Mouse (Mus musculus) forebrain, embryonic 10.5 days (tissue): Measurements from ENCODE around the gene Rnf44. TPM values are rescaled to one million over a fixed set of nuclear protein-coding genes. Genes with fewer than 3 reads are reported as not detected.
A peak's percentile ranks its signal among the peaks of the same experiment; 100 is the strongest.

Experiments used
- DNase-seq: peaks from one replicate; pipeline ENCODE4 v3.0.0-alpha.2; 2017; ENCODE audit warnings: low spot score; ENCODE audit errors: extremely low spot score
- H3K27ac ChIP-seq: fragments of 300-500 bp; sonication (generic); 2 replicates; pipeline ENCODE4 v1.5.1; 2016; ENCODE audit warnings: mild to moderate bottlenecking
- H3K27me3 ChIP-seq: fragments of 300-500 bp; sonication (generic); 2 replicates; pipeline ENCODE4 v1.6.1; 2016; ENCODE audit warnings: mild to moderate bottlenecking; ENCODE audit not compliant: poor library complexity, severe bottlenecking
- H3K36me3 ChIP-seq: fragments of 300-500 bp; sonication (generic); replicated peaks from 2 replicates; pipeline ENCODE4 v1.6.1; 2016; ENCODE audit warnings: mild to moderate bottlenecking, moderate library complexity
- H3K4me1 ChIP-seq: fragments of 300-500 bp; sonication (generic); 2 replicates; pipeline ENCODE4 v1.6.1; 2016
- H3K4me3 ChIP-seq: fragments of 300-500 bp; sonication (generic); 2 replicates; pipeline ENCODE4 v1.5.1; 2016; ENCODE audit warnings: mild to moderate bottlenecking, moderate library complexity
- H3K9me3 ChIP-seq: fragments of 300-500 bp; sonication (generic); 2 replicates; pipeline ENCODE4 v1.6.1; 2016; ENCODE audit warnings: mild to moderate bottlenecking, moderate library complexity
- WGBS: fragments of 180-500 bp; shearing (Covaris S2); methylation state at CpG from one replicate; pipeline ENCODE4 v1.1.7; 2016; 5-methylcytosine and 5-hydroxymethylcytosine counted together
- polyA plus RNA-seq: library from polyadenylated mRNA; unstranded; fragments of >200 nt; fragmentation: Nextera tagmentation; extraction: Ambion mirVana; gene quantifications from 2 replicates; pipeline ENCODE4 v1.2.1, GENCODE M21; 2016

The Rnf44 gene
- polyA plus RNA-seq, 1 experiment from 2014 or later, result 106 TPM

DNA sequence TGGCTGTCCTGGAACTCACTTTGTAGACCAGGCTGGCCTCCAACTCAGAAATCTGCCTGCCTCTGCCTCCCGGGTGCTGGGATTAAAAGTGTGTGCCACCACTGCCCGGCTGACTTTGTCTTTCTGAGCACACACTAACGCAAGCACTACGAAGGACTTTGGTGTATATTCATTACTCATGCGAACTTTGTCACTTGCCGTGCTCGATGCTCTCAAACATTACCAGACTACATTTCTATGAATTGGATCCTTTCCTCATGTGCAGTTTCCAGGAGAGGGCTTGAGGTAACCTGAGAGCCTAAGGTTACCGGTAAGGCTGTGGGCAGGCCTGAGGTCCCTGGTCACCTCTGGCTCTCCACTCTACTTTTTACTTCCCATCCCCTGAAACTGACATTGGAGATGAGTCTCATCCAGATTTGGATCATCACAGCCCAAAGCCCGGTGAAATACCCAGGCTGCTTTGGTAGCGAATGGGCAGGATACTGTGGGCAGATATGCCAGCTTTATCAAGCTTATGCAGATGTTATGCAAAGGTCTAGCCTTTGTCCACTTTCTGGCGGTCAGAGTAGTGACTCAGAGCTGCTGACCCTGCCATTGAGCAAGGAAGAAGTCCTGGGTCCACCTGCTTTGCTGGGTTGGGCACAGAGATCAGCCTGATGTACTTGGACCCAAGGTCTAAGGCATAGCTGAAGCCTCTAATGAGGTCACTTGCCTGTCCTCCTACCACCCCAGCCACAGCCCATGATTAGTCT lies 1.9 kb upstream of the Rnf44 start:
- no peak for DNase-seq
- 91% methylated on average over 11 of the region's 11 CpGs for WGBS
- H3K36me3 ChIP-seq, result no peaks in the 10 kb centered on the region
- H3K9me3 ChIP-seq, result no peaks in the 10 kb centered on the region
- H3K27ac ChIP-seq, result no peak overlapping the region
- H3K27me3 ChIP-seq, result no peaks in the 10 kb centered on the region
- peaks cover 31% of the 10 kb centered on the region for H3K4me1 ChIP-seq
- H3K4me3 ChIP-seq, result no peak overlapping the region

- DNase-seq, result no peak
- 16% methylated on average over 26 of the region's 26 CpGs for WGBS
- peak overlapping the region; percentile 96 for H3K27ac ChIP-seq
- no peaks in the 10 kb centered on the region for H3K9me3 ChIP-seq
- no peaks in the 10 kb centered on the region for H3K27me3 ChIP-seq
- peak overlapping the region; percentile 87 for H3K4me3 ChIP-seq
- H3K4me1 ChIP-seq, result peaks cover 35% of the 10 kb centered on the region
- peaks cover 5% of the 10 kb centered on the region; the same call in 1 of the 2 replicates for H3K36me3 ChIP-seq
Observed at GRCm38 (mm10) chr13:54694348-54695060, 797 bp upstream of the Rnf44 start.

DNA sequence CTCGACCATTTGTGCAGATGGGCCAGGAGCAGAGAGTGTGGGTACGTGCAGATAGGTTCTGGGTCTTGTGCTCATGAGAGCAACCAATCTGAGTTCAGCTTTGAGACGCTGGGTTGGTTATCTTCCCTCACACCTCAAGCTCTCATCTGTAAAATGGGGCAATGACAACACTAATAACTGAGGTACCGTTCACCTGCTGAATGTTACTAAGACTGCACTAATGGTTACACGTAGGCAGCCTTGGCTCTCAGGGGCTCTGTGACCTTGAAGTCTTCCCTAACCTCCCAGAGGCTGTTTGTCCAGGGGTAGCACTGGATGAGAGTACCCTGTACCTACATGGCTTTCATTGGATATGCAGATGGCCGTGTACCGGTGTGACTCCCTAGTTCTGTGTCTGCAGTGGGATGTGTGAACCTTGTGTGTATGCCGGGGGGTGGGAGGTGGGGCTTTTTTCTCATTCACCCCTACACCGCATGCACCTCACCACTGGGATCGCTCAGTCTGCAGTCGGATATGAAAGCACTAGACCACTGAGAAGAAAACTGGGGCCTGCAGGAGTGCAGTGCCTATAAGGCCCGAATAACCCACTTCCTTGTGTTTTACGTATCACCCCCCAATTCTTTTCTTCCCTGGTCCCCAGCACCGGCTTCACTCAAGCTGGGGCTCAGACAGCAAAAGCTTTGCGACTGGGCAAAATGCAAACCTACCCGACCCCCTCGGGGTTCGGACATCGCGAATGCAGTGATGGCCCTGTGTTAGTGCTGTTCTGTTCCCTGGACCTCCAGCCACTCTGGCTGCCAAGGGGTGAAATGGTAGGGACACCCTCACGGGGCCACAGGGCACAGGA lies 773 bp downstream of the Rnf44 start:
- peaks cover 5% of the 10 kb centered on the region; the same call in 1 of the 2 replicates for H3K36me3 ChIP-seq
- peaks cover 43% of the 10 kb centered on the region for H3K4me1 ChIP-seq
- peak overlapping the region; percentile 87 for H3K4me3 ChIP-seq
- peak overlapping the region; percentile 96 for H3K27ac ChIP-seq
- whole genome bisulfite sequencing, result 17% methylated on average over 21 of the region's 21 CpGs
- no peaks in the 10 kb centered on the region for H3K27me3 ChIP-seq
- no peaks in the 10 kb centered on the region for H3K9me3 ChIP-seq
- peak; percentile 32 for DNase-seq

GRCm38 (mm10) chr13:54691737-54692136 lies 2.0 kb downstream of the Rnf44 start:
- no peaks in the 10 kb centered on the region for H3K27me3 ChIP-seq
- H3K4me3 ChIP-seq, result peak overlapping the region; percentile 87
- H3K27ac ChIP-seq, result no peak overlapping the region
- H3K4me1 ChIP-seq, result peaks cover 43% of the 10 kb centered on the region
- no peaks in the 10 kb centered on the region for H3K9me3 ChIP-seq
- DNase-seq, result no peak
- H3K36me3 ChIP-seq, result peaks cover 5% of the 10 kb centered on the region; the same call in 1 of the 2 replicates

DNA sequence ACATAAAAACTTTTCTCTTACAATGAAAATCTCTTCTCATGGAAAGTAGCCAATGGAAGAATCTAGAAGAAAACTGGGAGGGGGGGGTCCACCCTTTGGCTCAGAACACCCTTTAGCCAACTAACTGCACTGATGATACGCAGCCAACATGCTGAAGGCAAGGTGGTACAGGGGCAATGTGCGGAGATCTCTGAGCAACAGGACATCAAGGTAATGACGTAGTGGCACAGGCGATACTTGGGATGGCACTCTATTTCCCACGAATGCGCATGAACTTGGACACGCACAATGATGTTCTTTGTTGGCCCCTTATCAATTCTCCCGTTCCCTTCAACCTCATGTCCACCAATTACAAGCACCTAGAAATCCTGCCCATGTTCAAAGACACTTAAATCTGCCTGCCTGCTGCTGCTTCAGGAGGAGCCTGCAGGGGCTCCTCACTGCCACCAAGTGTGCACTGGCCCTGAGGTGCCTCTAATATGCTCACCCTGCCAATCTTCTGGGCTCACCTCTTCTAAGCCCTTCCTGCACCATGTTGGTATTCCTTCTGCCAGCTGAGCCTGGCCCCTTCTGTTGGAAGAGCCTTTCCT lies 3.5 kb downstream of the Rnf44 start:
- peaks cover 54% of the 10 kb centered on the region for H3K4me1 ChIP-seq
- 0 out of 2 replicates have a peak overlapping the region, but pooled peaks have one; percentile 1 for H3K4me3 ChIP-seq
- peaks cover 13% of the 10 kb centered on the region for H3K36me3 ChIP-seq
- no peak overlapping the region for H3K27ac ChIP-seq
- H3K9me3 ChIP-seq, result no peaks in the 10 kb centered on the region
- DNase-seq, result no peak
- H3K27me3 ChIP-seq, result no peaks in the 10 kb centered on the region
- WGBS, result 94% methylated on average over 8 of the region's 8 CpGs

DNA sequence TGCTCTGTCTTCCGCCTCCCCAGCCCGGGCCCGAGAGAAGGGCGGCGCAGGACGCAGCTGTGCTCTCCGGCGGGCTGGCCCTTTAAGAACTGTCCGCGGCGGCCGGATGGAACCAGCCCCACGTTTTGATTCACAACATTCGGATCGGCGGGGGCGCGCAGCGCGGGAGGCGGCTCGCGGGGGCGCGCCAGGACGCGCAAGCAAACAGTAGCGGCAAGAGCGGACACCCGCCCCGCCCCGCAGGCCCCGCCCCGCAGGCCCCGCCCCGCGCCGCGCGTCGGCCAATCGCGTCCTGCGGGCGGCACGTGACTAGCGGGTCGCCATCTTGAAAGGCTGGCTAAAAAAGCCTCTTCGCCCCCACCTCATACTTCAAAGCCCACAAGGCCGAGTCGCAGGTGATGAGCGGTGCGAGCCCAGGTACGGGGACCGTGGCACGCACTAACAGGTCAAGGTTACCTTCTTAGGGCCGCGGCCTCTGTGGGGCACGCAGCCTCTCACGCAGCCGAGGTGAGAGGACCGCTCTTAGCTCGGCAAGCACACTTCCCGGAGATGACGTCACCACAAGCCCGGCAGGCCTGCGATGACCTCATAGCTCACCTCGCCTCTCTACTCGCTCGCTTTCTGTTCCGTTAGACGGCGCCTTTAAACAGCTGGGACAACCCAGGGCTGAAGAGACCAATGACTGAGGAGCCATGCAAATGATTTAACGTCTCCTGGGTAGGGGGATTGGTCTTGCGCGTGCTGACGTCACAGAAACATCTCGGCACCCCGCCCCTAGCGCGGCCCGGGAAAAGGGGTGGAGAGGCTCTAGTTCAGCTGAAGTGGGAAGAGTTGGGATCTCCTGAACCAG lies 5.9 kb downstream of the Rnf44 start:
- H3K4me1 ChIP-seq, result peaks cover 55% of the 10 kb centered on the region
- no peaks in the 10 kb centered on the region for H3K9me3 ChIP-seq
- WGBS, result under 1% methylated on average over 81 of the region's 82 CpGs
- H3K4me3 ChIP-seq, result peak overlapping the region; percentile 93
- no peaks in the 10 kb centered on the region for H3K27me3 ChIP-seq
- DNase-seq, result peak; percentile 96
- peaks cover 37% of the 10 kb centered on the region for H3K36me3 ChIP-seq
- H3K27ac ChIP-seq, result peak overlapping the region; percentile 100

GRCm38 (mm10) chr13:54687096-54687495 lies 6.6 kb downstream of the Rnf44 start:
- Histone ChIP-seq H3K4me1 (peaks cover 48% of the 10 kb centered on the region), H3K9me3 (no peaks in the 10 kb centered on the region), H3K4me3 (peak overlapping the region; percentile 93), H3K27me3 (no peaks in the 10 kb centered on the region), H3K27ac (peak overlapping the region; percentile 100), H3K36me3 (peaks cover 44% of the 10 kb centered on the region)
- under 1% methylated on average over 35 of the region's 35 CpGs for WGBS
- peak; percentile 86 for DNase-seq

GRCm38 (mm10) chr13:54686139-54687053 lies 7.3 kb downstream of the Rnf44 start:
- WGBS, result 9% methylated on average over 19 of the region's 19 CpGs
- H3K27me3 ChIP-seq, result no peaks in the 10 kb centered on the region
- peak; percentile 35 for DNase-seq
- peaks cover 41% of the 10 kb centered on the region for H3K4me1 ChIP-seq
- H3K4me3 ChIP-seq, result peak overlapping the region; percentile 93
- H3K27ac ChIP-seq, result peak overlapping the region; percentile 100
- H3K9me3 ChIP-seq, result no peaks in the 10 kb centered on the region
- peaks cover 51% of the 10 kb centered on the region for H3K36me3 ChIP-seq

DNA sequence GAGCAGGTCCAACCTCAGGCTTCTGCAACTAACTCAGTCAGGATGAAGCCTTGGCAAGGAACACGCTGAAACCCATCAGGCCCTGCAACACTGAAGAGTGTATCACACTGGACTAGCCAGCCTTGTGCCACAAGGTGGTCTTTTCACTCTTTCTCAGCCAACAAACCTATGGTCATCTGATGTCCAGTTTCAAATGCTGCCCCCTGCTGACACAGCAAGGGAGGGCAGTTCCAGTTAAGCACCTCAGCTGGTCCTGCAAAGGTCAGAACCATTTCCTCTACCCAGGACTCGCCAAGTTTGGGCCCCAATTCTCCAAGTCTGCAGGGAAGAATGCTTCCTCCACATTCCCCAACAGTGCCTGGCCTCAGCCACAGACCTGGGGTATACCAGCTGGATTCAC lies 8.5 kb downstream of the Rnf44 start:
- Histone ChIP-seq H3K9me3 (no peaks in the 10 kb centered on the region), H3K27me3 (no peaks in the 10 kb centered on the region), H3K36me3 (peaks cover 60% of the 10 kb centered on the region), H3K4me1 (peaks cover 33% of the 10 kb centered on the region), H3K4me3 (peak overlapping the region; percentile 93), H3K27ac (peak overlapping the region; percentile 100)
- WGBS, result 42% methylated on average over 2 of the region's 2 CpGs
- peak; percentile 50 for DNase-seq

- no peak for DNase-seq
- Histone ChIP-seq H3K4me1 (peaks cover 33% of the 10 kb centered on the region), H3K9me3 (no peaks in the 10 kb centered on the region), H3K27ac (peak overlapping the region; percentile 100; the same call in 1 of the 2 replicates), H3K4me3 (peak overlapping the region; percentile 93), H3K27me3 (no peaks in the 10 kb centered on the region), H3K36me3 (peaks cover 67% of the 10 kb centered on the region)
- WGBS, result 77% methylated on average over 3 of the region's 3 CpGs
Observed at GRCm38 (mm10) chr13:54684140-54684896, 9.4 kb downstream of the Rnf44 start.
